Mouse (Mus musculus) mouse trophoblast stem cell (cell line): Measurements from ENCODE around the gene Polr1e.
"Not testable (repeated sequence)": the region's sequence is repeated elsewhere in the genome, so short reads cannot be mapped to it uniquely, and the experiment has no call there.

Source experiments
- in situ Hi-C, 2 experiments: fragments of 300-500 bp; cut with MseI, MboI; formaldehyde crosslinking; loops; 2 replicates in 1 of 2; 3 replicates in 1 of 2; pipeline ENCODE4 v1.15.1; 2025

The Polr1e gene

DNA sequence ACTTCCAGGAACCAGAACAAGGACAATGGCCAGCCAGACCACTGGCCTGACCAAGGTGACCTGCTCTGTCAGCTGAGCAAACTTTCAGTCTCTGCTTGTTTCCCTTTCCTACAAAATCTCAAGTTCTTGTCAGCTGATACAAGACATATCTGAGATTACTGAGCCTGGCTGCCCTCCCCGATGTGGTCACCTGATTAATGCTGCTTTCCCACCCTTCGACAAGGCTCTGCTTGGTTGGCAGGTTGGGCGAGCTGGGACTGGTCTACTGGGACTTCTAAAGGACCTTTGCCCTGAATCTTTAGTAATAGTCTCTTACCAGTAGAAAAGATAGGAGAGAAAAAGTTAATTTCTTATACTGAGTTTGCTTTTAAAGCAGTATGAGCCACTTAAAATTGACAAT lies 12.9 kb upstream of the Polr1e start:
- in situ Hi-C loops = no loop called here

DNA sequence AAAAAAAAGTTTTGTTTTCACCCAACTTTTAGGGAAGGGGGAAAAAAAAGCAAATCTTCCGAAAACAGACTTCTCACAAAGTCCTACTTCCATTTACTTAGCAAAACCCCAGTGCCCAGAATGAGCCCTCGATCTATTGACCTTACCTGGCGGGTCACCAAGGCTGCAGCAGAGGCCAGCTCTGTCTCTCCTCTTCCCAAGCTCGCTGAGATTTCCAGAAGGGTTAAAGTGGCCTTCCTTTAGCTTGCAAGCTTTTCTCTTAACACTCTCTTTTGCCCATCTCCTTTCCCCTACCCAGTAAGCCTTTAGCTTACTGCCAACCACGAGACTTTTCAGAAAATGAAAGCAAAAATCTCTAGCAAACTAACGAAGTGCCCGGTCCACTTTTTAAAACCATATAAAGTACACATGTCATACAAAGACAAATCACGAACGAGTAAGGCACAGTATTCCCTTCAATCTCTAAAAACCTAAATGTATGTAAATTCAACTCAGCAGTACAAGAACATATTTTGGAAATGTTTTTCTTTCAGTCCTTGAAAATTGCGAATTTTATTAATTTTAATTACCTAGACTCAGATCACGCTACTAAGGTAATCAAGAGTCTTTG lies 7.5 kb upstream of the Polr1e start:
- in situ Hi-C loops = loop anchor here in 1 of 2 experiments (10.0 kb wide), 1 partner anchor 274 kb away; no protein-coding TSS in a partner anchor

- in situ Hi-C loops = loop anchor here in 1 of 2 experiments (10.0 kb wide), 1 partner anchor 273 kb away; no protein-coding TSS in a partner anchor
These were observed 6.7 kb upstream of the Polr1e start for GRCm38 (mm10) chr4:45011581-45012104.

GRCm38 (mm10) chr4:45012105-45012975 lies 6.0 kb upstream of the Polr1e start, which contains the start of gene Zbtb5:
Zbtb5 (minus strand) TSS chr4:45012412.
- in situ Hi-C loops = loop anchor here in 1 of 2 experiments (10.0 kb wide), 1 partner anchor 272 kb away; no protein-coding TSS in a partner anchor

- in situ Hi-C loops = loop anchor here in 1 of 2 experiments (10.0 kb wide), 1 partner anchor 272 kb away; no protein-coding TSS in a partner anchor
These were observed 5.4 kb upstream of the Polr1e start for GRCm38 (mm10) chr4:45013031-45013431.

DNA sequence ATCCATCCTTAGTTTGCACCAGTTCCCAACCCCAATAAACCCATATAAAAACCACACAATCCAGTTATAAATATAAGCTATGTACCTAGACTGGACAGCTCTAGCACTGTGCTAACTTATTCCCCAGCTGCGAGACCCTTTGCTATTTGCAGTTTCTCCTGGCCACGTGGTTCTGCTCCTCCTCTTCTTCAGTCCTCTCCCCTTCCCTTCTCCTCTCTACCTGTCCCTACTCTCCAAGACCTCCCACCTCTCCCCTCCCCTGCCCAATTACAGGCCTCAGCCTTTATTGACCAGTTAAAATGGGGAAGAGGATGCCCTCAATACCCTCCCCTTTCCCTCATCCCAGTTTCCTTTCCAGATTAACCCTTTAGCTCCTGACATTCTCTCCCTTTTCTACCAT lies 4.8 kb upstream of the Polr1e start:
- in situ Hi-C loops = loop anchor here in 1 of 2 experiments (10.0 kb wide), 1 partner anchor 271 kb away; no protein-coding TSS in a partner anchor

DNA sequence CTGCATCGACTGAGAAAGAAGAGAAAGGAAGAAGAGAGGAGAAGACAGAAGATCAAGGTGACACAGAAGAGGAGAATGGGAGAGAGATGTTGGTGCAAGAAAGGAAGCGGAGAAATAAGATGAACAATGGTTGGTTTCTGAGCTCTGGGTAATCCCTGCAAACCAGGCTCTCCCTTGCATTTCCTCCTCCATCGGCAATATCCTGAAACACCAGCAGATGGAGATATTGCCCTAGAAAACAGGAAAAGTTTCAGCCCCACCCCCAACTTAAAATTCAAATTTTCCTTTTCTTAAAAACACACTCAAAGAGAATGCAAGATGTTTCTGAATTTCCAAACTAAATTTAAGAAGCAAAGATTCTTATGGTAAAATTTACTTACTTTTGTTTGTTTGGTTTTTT lies 2.8 kb upstream of the Polr1e start:
- in situ Hi-C loops = loop anchor here in 1 of 2 experiments (10.0 kb wide), 1 partner anchor 269 kb away; no protein-coding TSS in a partner anchor

- in situ Hi-C loops = loop anchor here in 1 of 2 experiments (10.0 kb wide), 1 partner anchor 266 kb away; no protein-coding TSS in a partner anchor
These were observed 626 bp downstream of the Polr1e start for GRCm38 (mm10) chr4:45019009-45019408.

- in situ Hi-C loops = no loop called here
These were observed 8.1 kb downstream of the Polr1e start for GRCm38 (mm10) chr4:45026459-45026858.

- in situ Hi-C loops = no loop called here
These were observed 14.2 kb downstream of the Polr1e start for GRCm38 (mm10) chr4:45032586-45032985.

DNA sequence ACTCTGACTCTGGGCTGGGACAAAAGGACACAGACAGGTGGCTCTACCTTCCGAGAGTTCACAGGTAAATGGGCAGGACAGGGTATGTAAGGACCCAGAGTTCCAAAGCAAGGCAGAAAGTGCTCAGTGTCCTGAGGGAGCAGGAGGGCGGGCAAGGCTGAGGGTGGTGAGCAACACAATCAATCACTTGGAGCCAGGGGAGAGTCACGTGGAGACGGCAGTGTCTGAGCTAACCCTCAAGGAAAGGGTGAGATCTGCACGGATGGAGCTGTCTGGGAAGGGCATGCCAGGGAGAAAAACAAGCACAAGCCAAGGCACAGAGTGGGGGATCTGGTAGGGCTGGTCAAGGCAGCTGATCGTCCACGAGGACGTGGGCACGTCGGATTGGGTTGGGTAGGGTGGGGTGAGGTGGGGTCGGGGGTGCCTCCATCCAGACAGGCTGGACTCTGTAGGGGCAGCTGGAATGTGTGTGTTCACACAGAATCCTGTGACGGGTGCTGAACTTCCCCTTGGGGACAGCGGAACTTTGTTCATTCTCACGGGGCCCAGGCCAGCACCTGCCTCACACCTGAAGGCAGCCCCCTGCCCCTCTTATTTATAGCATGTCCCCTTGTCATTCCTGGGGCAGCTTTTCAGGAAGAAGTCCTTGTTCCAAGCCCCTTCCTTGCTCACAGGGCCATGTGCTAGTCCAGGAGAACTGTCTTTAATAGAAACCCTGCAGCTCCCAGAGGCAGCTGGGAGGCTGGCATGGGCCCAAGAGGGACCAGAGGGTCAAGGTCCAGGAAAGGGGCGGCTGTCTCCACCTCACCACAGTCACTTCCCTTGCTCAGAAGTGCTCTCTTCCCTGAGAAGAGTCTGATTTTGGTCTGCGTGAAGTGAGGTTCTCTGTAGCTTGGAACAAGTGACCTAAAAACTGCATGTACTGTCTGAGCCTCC lies 16.6 kb downstream of the Polr1e start:
- in situ Hi-C loops = no loop called here

DNA sequence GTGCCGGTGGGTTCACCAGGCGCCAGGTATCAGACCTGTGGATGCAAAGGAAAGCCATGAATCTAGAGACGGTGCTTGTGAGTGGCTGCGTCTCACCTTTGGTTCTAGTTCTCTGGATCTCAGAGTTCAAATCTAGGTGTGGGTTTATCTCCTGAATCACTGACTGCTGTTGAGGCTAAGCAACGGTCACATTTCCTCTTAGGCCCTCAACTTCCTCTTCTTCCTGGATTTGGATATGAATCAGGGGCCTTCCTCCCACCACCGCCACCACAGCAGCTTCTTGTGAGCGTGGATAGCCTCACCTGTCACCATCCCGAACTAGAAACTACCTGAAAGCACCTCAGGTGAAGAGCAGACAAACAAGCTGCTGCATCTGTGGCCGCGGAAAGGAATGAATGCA lies 17.7 kb downstream of the Polr1e start:
- in situ Hi-C loops = no loop called here

GRCm38 (mm10) chr4:45036571-45036970 lies 18.2 kb downstream of the Polr1e start:
- in situ Hi-C loops = no loop called here

GRCm38 (mm10) chr4:45037455-45038410 lies 19.4 kb downstream of the Polr1e start:
- in situ Hi-C loops = no loop called here

- in situ Hi-C loops = not testable (repeated sequence)
These were observed 20.5 kb downstream of the Polr1e start for GRCm38 (mm10) chr4:45038879-45039278.

GRCm38 (mm10) chr4:45039546-45039945 lies 21.2 kb downstream of the Polr1e start:
- in situ Hi-C loops = not testable (repeated sequence)

DNA sequence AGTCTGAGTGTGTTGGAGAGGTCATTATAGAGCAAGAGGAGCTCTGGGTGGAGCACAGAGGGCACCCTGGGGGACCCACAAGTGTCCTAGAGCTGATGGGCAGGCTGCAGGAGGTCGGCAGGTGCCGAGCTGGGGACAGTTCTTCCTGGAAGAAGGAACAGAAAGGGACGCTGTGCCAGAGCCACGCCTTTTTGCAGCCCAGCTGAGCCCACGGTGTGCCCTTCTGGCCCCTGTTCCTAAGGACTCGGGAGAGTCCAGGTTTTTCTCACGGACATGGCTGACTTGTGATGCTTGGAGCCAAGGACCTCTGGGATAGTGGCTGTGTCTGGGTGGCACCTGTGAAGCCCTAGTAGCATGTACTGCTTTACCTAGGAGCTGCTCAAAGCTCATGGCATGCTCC lies 22.4 kb downstream of the Polr1e start:
- in situ Hi-C loops = no loop called here

DNA sequence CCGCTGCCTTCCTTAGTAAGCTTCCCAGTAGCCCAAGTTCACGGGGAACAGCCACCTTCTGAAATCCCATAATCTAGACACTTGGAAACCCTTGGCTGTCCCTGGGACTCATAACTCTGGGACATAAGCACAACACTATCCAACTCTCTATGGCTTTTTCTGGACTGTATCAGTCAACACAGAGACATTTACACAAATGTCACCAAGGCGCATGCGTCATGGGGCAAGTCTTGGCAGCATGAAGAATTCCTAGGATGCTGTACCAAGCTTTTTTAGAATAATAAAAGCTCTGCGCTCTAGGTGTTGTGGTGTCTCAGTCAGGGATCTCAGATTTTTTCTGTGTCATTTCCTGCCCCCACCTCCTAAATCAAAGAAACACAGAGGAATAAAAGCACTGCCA lies 28.3 kb downstream of the Polr1e start:
- in situ Hi-C loops = no loop called here

DNA sequence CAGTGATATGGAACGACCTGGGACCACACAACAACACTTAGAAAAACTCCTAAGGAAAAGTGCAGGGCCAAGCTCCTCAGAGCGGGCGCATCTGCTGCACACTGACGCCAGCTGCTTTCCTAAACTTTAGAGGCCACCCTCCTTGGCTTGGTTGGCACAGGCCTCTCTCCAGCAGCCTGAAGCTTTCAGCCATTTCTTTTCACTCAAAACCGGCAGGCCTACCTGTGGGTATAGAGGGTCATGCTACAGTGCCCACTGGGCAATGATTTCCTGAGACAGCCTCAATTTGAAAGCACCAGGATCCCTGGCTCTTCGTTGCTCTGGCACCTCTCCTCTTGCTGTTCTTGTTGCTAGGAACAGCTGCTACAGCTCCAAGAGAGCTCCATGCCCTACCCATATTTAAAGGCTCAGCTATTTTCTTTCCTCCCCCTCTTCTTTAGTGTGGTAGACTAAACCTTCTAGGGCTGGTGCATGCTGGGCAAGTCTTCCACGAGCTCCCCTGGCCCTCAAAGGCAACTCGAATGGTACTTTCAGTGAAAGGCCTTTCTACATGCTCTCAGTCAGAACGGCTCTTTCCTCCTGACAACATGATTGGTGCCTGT lies 29.0 kb downstream of the Polr1e start:
- in situ Hi-C loops = no loop called here
